Comparison of ENCODE assay signal across 8 mouse cellular contexts in genomic region chr10:80169070-80169469, GRCm38 (mm10). TPM values are rescaled to one million over a fixed set of nuclear protein-coding genes. Genes with fewer than 3 reads are reported as not detected.
DNase-seq lines count a peak whose midpoint lies in the region; ATAC-seq and TF ChIP-seq lines count a peak whose summit lies in the region.
"Had no signal": no experiment of that assay in that cellular context is flagged by ENCODE, and none has a peak within 500 bp of the region (broad histone marks: within the 10 kb centered on the region; RNA-seq: fewer than 3 reads in every experiment).

No protein-coding gene starts in this region.

- H3K9ac ChIP-seq in lung, postnatal 0 days (replicated peaks; ENCODE audit: low read depth), result no peak overlapping the region
- H3K9ac ChIP-seq in forebrain, embryonic 16.5 days (replicated peaks; ENCODE audit: low read depth, low read length), result peak overlapping the region; percentile 95
- peak overlapping the region; percentile 92 for H3K9ac ChIP-seq in liver, embryonic 12.5 days

- H3K4me1 ChIP-seq in lung, postnatal 0 days (ENCODE audit: insufficient read depth, low read depth, low read length), result peaks cover 24% of the 10 kb centered on the region; the same call in 1 of the 2 replicates
- H3K4me1 ChIP-seq in forebrain, embryonic 16.5 days (replicated peaks; ENCODE audit: control insufficient read depth, insufficient read depth, low read length), result peaks cover 69% of the 10 kb centered on the region
- H3K4me1 ChIP-seq in liver, embryonic 12.5 days, result peaks cover 70% of the 10 kb centered on the region

- no peak overlapping the region for H3K27ac ChIP-seq in lung, postnatal 0 days (ENCODE audit: low read length)
- H3K27ac ChIP-seq in forebrain, embryonic 16.5 days (ENCODE audit: low read length), result peak overlapping the region; percentile 96; the same call in 1 of the 2 replicates
- H3K27ac ChIP-seq in liver, embryonic 12.5 days, result peak overlapping the region; percentile 98

- TF ChIP-seq CTCF in lung, postnatal 0 days (IDR thresholded peaks at IDR 0.05), result no peak

- DNase-seq in lung, postnatal 0 days (ENCODE audit: low spot score), result no peak
- no peak for DNase-seq in lung, postnatal 10 days
- DNase-seq in urinary bladder, adult 18-20 months (ENCODE audit: low spot score in 2 of 2), result no peak
- DNase-seq in MN1 (ENCODE audit: low spot score), result no peak
- DNase-seq in layer of hippocampus, adult 9-11 months, result no peak
- DNase-seq: thymus, adult 18-20 months had no signal

- H3K36me3 ChIP-seq in lung, postnatal 0 days (ENCODE audit: insufficient read depth, low read length), result peaks cover 18% of the 10 kb centered on the region
- H3K36me3 ChIP-seq in forebrain, embryonic 16.5 days (ENCODE audit: control insufficient read depth, insufficient read depth), result peaks cover 18% of the 10 kb centered on the region
- H3K36me3 ChIP-seq in liver, embryonic 12.5 days, result peaks cover 31% of the 10 kb centered on the region

- H3K27me3 ChIP-seq in lung, postnatal 0 days (replicated peaks; ENCODE audit: insufficient read depth, low read length), result no peaks in the 10 kb centered on the region
- no peaks in the 10 kb centered on the region for H3K27me3 ChIP-seq in forebrain, embryonic 16.5 days (replicated peaks; ENCODE audit: control insufficient read depth, insufficient read depth, low read length)
- H3K27me3 ChIP-seq in liver, embryonic 12.5 days (replicated peaks), result 0 out of 2 replicates have a peak, but pooled peaks cover 5% of the 10 kb centered on the region

- WGBS in lung, postnatal 0 days, result 45% methylated on average over 1 of the region's 1 CpGs
- WGBS in forebrain, embryonic 16.5 days, result 71% methylated on average over 1 of the region's 1 CpGs
- WGBS in liver, embryonic 12.5 days (ENCODE audit: insufficient replicate concordance), result 60% methylated on average over 1 of the region's 1 CpGs

- TF ChIP-seq EP300 in lung, postnatal 0 days (IDR thresholded peaks at IDR 0.05), result no peak

- no peaks in the 10 kb centered on the region for H3K9me3 ChIP-seq in lung, postnatal 0 days (ENCODE audit: low read length)
- no peaks in the 10 kb centered on the region for H3K9me3 ChIP-seq in forebrain, embryonic 16.5 days (ENCODE audit: control insufficient read depth, low read length)
- no peaks in the 10 kb centered on the region; the same call in 1 of the 2 replicates for H3K9me3 ChIP-seq in liver, embryonic 12.5 days (replicated peaks)

- ATAC-seq in lung, postnatal 0 days, result no peak
- no peak for ATAC-seq in forebrain, embryonic 16.5 days
- ATAC-seq in liver, embryonic 12.5 days, result no peak

- H3K4me3 ChIP-seq in lung, postnatal 0 days (ENCODE audit: low read depth, low read length), result no peak overlapping the region; the same call in 1 of the 2 replicates
- peak overlapping the region; percentile 63 for H3K4me3 ChIP-seq in forebrain, embryonic 16.5 days (replicated peaks; ENCODE audit: low read length)
- peak overlapping the region; percentile 76 for H3K4me3 ChIP-seq in liver, embryonic 12.5 days

- peak overlapping the region; percentile 69 for H3K4me2 ChIP-seq in lung, postnatal 0 days (replicated peaks; ENCODE audit: low read depth, low read length)
- H3K4me2 ChIP-seq in forebrain, embryonic 16.5 days (ENCODE audit: low read length), result peak overlapping the region; percentile 67
- peak overlapping the region; percentile 88 for H3K4me2 ChIP-seq in liver, embryonic 12.5 days

RNA-seq across cellular contexts. Expression of gene Cirbp, which starts 3.3 kb away (rescaled TPM):
- 203 and 305 TPM in 2 replicates for polyA plus RNA-seq in lung, postnatal 0 days (2015; fragmentation: Nextera tagmentation; extraction: Ambion mirVana)
- 318 and 335 TPM in 2 replicates for polyA plus RNA-seq in forebrain, embryonic 16.5 days (2015; fragmentation: Nextera tagmentation; extraction: Ambion mirVana)
- 22.1 and 27.3 TPM in 2 replicates for polyA plus RNA-seq in liver, embryonic 12.5 days (2016; fragmentation: Nextera tagmentation; extraction: Ambion mirVana)

RNA-seq across cellular contexts. Expression of gene 1600002K03Rik, which starts 3.7 kb away (rescaled TPM):
- 10.4 and 11.7 TPM in 2 replicates for polyA plus RNA-seq in lung, postnatal 0 days (2015; fragmentation: Nextera tagmentation; extraction: Ambion mirVana)
- polyA plus RNA-seq in forebrain, embryonic 16.5 days (2015; fragmentation: Nextera tagmentation; extraction: Ambion mirVana), result 8.5 and 10.6 TPM in 2 replicates
- polyA plus RNA-seq in liver, embryonic 12.5 days (2016; fragmentation: Nextera tagmentation; extraction: Ambion mirVana), result 14.0 and 16.4 TPM in 2 replicates

RNA-seq across cellular contexts. Expression of gene Efna2, which starts 10.2 kb away (rescaled TPM):
- polyA plus RNA-seq in lung, postnatal 0 days (2015; fragmentation: Nextera tagmentation; extraction: Ambion mirVana), result 5.1 and 6.9 TPM in 2 replicates
- polyA plus RNA-seq in forebrain, embryonic 16.5 days (2015; fragmentation: Nextera tagmentation; extraction: Ambion mirVana), result 24.8 and 25.4 TPM in 2 replicates
- 3.1 and 3.4 TPM in 2 replicates for polyA plus RNA-seq in liver, embryonic 12.5 days (2016; fragmentation: Nextera tagmentation; extraction: Ambion mirVana)

RNA-seq across cellular contexts. Expression of gene Midn, which starts 21.0 kb away (rescaled TPM):
- 13.2 and 14.2 TPM in 2 replicates for polyA plus RNA-seq in lung, postnatal 0 days (2015; fragmentation: Nextera tagmentation; extraction: Ambion mirVana)
- 26.5 and 30.9 TPM in 2 replicates for polyA plus RNA-seq in forebrain, embryonic 16.5 days (2015; fragmentation: Nextera tagmentation; extraction: Ambion mirVana)
- polyA plus RNA-seq in liver, embryonic 12.5 days (2016; fragmentation: Nextera tagmentation; extraction: Ambion mirVana), result 5.7 and 6.3 TPM in 2 replicates

RNA-seq across cellular contexts. Expression of gene Cbarp, which starts 28.4 kb away (rescaled TPM):
- polyA plus RNA-seq in lung, postnatal 0 days (2015; fragmentation: Nextera tagmentation; extraction: Ambion mirVana), result 5.1 and 5.5 TPM in 2 replicates
- 33.0 and 44.5 TPM in 2 replicates for polyA plus RNA-seq in forebrain, embryonic 16.5 days (2015; fragmentation: Nextera tagmentation; extraction: Ambion mirVana)
- polyA plus RNA-seq in liver, embryonic 12.5 days (2016; fragmentation: Nextera tagmentation; extraction: Ambion mirVana), result 0.94 and 0.96 TPM in 2 replicates
